Mouse (Mus musculus) embryonic facial prominence, embryonic 11.5 days (tissue): ENCODE measurements at regions not wholly inside any gene's neighbourhood (a gene's known extent, or its start where the extent isn't known, plus 50 kb on each side); places are given as distances from the start of the nearest gene placed in this dataset.
A peak's percentile ranks its signal among the peaks of the same experiment; 100 is the strongest.

Experiments used
- ATAC-seq: fragments of 200-750 bp; cut with Nextera tagmentation; replicated peaks from 2 replicates; pipeline ENCODE4 v1.8.0; 2017; ENCODE audit warnings: low read depth; ENCODE audit not compliant: insufficient number of reproducible peaks, low FRiP score, low TSS enrichment
- DNase-seq: peaks from one replicate; pipeline ENCODE4 v3.0.0-alpha.2; 2015; ENCODE audit warnings: low spot score
- H3K27ac ChIP-seq: fragments of 300-500 bp; sonication (generic); replicated peaks from 2 replicates; pipeline ENCODE4 v1.5.1; 2014; ENCODE audit warnings: mild to moderate bottlenecking, low read depth, low read length, control low read depth
- H3K27me3 ChIP-seq: fragments of 300-500 bp; sonication (generic); 2 replicates; pipeline ENCODE4 v1.6.1; 2014; ENCODE audit warnings: mild to moderate bottlenecking, low read length, moderate library complexity, mixed read lengths; ENCODE audit not compliant: control insufficient read depth, insufficient read depth
- H3K36me3 ChIP-seq: fragments of 300-500 bp; sonication (generic); replicated peaks from 2 replicates; pipeline ENCODE4 v1.6.1; 2014; ENCODE audit warnings: low read depth, mild to moderate bottlenecking, low read length, moderate library complexity, mixed read lengths; ENCODE audit not compliant: control insufficient read depth, insufficient read depth
- H3K4me1 ChIP-seq: fragments of 300-500 bp; sonication (generic); 2 replicates; pipeline ENCODE4 v1.6.1; 2014; ENCODE audit warnings: low read length, mixed read lengths; ENCODE audit not compliant: control insufficient read depth, insufficient read depth
- H3K4me2 ChIP-seq: fragments of 300-500 bp; sonication (generic); 2 replicates; pipeline ENCODE4 v1.6.1; 2014; ENCODE audit warnings: low read depth, mild to moderate bottlenecking, control low read depth, low read length, moderate library complexity
- H3K4me3 ChIP-seq: fragments of 300-500 bp; sonication (generic); 2 replicates; pipeline ENCODE4 v1.5.1; 2014; ENCODE audit warnings: low read depth, low read length, control low read depth
- H3K9ac ChIP-seq: fragments of 300-500 bp; sonication (generic); replicated peaks from 2 replicates; pipeline ENCODE4 v1.6.1; 2014; ENCODE audit warnings: mild to moderate bottlenecking, control low read depth, low read length
- H3K9me3 ChIP-seq: fragments of 300-500 bp; sonication (generic); replicated peaks from 2 replicates; pipeline ENCODE4 v1.6.1; 2016; ENCODE audit warnings: mild to moderate bottlenecking, low read length, inconsistent platforms, mixed read lengths; ENCODE audit not compliant: control insufficient read depth
- WGBS: fragments of 180-500 bp; shearing (Covaris S2); extraction: QIAGEN DNeasy Blood & Tissue Kit; methylation state at CpG from one replicate; pipeline ENCODE4 v1.1.7; 2014; 5-methylcytosine and 5-hydroxymethylcytosine counted together

DNA sequence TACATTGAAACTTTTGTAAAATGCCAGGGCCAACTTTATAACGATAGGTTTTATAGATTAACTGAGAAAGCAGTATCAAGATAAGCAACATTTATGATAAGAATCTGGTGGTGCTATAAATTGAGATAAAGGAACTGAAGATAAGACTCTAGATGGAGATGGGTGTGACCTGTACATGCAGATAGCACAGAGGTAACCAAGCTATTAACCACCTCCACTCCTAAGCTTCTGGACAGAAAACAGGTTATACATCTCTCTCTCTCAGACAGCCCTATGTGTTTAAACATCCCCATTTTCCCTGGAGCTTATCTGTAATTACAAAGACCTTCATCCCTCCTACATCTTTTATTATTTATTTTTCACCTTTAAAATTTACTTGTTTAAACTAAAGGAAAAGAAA is 590.5 kb upstream of the Nrg3 start:
- H3K9me3 ChIP-seq: no peaks in the 10 kb centered on the region
- H3K36me3 ChIP-seq: no peaks in the 10 kb centered on the region
- ATAC-seq (no peak), DNase-seq (no peak)
- 92% methylated on average over 1 of the region's 1 CpGs for WGBS
- no peaks in the 10 kb centered on the region for H3K4me1 ChIP-seq
- no peak overlapping the region for H3K27ac ChIP-seq
- H3K4me2 ChIP-seq: no peak overlapping the region
- no peak overlapping the region for H3K9ac ChIP-seq
- H3K4me3 ChIP-seq: no peak overlapping the region
- H3K27me3 ChIP-seq: no peaks in the 10 kb centered on the region

GRCm38 (mm10) chr14:40041879-40042278 is 569.0 kb upstream of the Nrg3 start:
- Histone ChIP-seq H3K36me3 (no peaks in the 10 kb centered on the region), H3K9me3 (no peaks in the 10 kb centered on the region), H3K9ac (no peak overlapping the region), H3K4me2 (no peak overlapping the region), H3K27me3 (no peaks in the 10 kb centered on the region), H3K4me3 (no peak overlapping the region), H3K4me1 (no peaks in the 10 kb centered on the region), H3K27ac (no peak overlapping the region)
- DNase-seq: no peak
- no peak for ATAC-seq

DNA sequence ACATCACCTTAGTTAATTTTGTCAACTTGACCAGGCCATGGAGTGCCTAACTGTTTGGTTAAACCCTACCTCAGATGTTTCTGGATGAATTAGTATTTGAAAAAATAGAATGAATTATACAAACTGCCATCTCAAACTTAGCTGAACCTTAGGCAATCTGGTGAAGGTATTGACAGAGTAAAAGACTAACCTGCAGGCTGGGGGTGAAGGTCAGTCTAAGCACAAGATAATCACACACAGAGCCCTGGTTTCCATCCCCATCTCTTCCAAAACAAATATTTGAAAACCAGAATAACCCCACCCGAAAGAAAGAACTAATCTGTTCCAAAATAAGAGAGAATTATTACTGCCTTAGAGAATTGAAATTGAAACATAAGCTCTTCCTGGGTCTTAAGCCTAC is 563.3 kb upstream of the Nrg3 start:
- no peak for ATAC-seq

DNA sequence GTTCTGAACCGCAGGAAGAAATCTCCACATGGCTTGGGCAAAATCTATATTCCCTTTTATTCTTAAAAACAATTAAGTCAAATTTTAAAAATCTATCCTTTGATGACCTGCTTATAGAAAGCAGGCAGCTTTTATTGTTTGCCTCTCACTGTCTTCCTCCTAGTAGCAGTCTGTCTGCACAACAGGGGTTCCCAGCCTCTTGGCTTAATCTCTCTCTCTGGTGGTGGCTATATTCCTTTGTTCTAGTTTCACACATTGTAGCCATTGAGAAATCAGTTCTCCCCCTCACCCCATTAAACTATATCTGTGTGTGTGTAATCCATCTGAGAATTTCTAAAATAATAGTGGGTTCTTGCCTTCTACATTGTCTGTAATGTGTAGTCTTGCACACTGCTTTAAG is 542.4 kb upstream of the Nrg3 start:
- Histone ChIP-seq H3K27ac (no peak overlapping the region), H3K4me3 (no peak overlapping the region), H3K9me3 (no peaks in the 10 kb centered on the region), H3K4me1 (no peaks in the 10 kb centered on the region), H3K9ac (no peak overlapping the region), H3K36me3 (no peaks in the 10 kb centered on the region), H3K4me2 (no peak overlapping the region), H3K27me3 (no peaks in the 10 kb centered on the region)
- WGBS: 90% methylated on average over 1 of the region's 1 CpGs
- DNase-seq: no peak
- ATAC-seq: no peak

More for the DNA sequence above, 563.3 kb upstream of the Nrg3 start:
- Histone ChIP-seq H3K27ac (no peak overlapping the region), H3K9me3 (no peaks in the 10 kb centered on the region), H3K4me2 (no peak overlapping the region), H3K9ac (no peak overlapping the region), H3K4me3 (no peak overlapping the region), H3K27me3 (no peaks in the 10 kb centered on the region), H3K36me3 (no peaks in the 10 kb centered on the region), H3K4me1 (no peaks in the 10 kb centered on the region)
- 70% methylated on average over 1 of the region's 1 CpGs for WGBS
- DNase-seq: no peak

- DNase-seq (no peak), ATAC-seq (no peak)
- Histone ChIP-seq H3K27ac (no peak overlapping the region), H3K9me3 (no peaks in the 10 kb centered on the region), H3K4me3 (no peak overlapping the region), H3K4me1 (no peaks in the 10 kb centered on the region), H3K9ac (no peak overlapping the region), H3K4me2 (no peak overlapping the region), H3K27me3 (no peaks in the 10 kb centered on the region), H3K36me3 (no peaks in the 10 kb centered on the region)
- WGBS: 71% methylated on average over 1 of the region's 1 CpGs
Observed at GRCm38 (mm10) chr14:40014646-40015045, 541.8 kb upstream of the Nrg3 start.

DNA sequence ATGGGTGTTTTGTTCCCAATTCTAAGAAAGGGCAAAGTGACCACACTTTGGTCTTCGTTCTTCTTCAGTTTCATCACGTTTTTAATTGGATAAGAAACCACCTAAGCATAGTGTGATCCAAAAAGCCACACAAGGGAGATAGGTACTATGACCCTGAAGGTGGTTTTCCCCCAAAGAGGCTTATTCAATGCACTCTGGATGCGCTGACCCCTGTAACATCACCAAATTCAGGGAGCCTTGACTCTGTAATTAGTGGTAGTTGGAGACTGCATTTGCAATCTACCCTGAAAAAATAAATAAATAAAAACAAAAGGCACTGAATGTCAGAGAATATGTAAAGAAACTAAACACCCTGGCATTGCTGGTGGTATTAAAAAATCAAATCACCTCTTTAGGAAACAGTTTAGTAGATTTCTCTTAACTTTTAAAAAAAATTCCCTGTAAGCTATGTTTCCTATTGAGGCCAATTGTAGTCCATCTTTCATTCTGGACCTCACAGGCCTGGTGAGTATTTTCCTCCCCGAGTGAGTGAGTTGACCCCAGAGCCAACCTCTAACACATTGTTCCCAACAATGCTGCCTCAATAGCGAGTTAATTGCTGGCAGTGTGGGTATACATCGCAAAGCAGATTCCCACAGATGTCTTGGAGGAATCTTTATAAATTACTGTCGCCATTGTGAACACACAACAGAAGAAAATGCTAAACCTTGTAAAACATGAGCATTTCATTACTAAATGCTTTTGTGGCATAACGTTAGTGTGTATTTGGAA is 537.1 kb upstream of the Nrg3 start:
- Histone ChIP-seq H3K9ac (no peak overlapping the region), H3K9me3 (no peaks in the 10 kb centered on the region), H3K4me1 (no peaks in the 10 kb centered on the region), H3K36me3 (no peaks in the 10 kb centered on the region), H3K27me3 (no peaks in the 10 kb centered on the region), H3K4me2 (no peak overlapping the region), H3K27ac (no peak overlapping the region), H3K4me3 (no peak overlapping the region)
- 50% methylated on average over 8 of the region's 8 CpGs for WGBS
- DNase-seq (no peak), ATAC-seq (peak; percentile 56; the same call in 1 of the 2 replicates)
